Mouse (Mus musculus): Measurements from ENCODE around the gene Srp9. TPM values are rescaled to one million over a fixed set of nuclear protein-coding genes. Genes with fewer than 3 reads are reported as not detected.
A peak's percentile ranks its signal among the peaks of the same experiment; 100 is the strongest.

Srp9 gene
- 103 and 131 TPM in 2 replicates for total RNA-seq (2017)

DNA sequence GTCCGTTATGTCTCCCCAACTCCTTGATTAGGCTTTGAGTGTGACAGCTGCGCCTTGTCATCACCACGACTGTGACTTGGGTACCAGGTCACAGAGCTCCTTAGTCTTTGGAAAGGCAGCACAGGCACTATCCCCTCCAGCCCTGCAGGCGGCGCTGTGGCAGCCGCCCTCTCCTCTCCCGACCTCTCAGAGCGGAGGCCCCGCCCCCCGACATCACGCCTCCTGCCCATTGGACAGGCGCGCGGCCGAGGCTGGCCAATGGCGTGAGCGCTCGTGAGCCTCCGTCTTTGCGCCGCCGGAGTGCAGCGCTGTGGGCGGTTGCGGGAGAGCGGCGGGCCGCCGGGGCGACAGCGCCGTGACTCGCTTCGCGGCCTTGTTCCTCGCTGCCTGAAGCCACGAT lies at the start of gene Srp9:
Gene Srp9 (plus strand): TSS at position 232 of the 400 bp plus-strand sequence.
- ATAC-seq (replicated peaks; ENCODE audit: low read depth, poor library complexity, severe bottlenecking), result peak; percentile 94

- peak; percentile 75 for ATAC-seq (replicated peaks; ENCODE audit: low read depth, poor library complexity, severe bottlenecking)
Measured at GRCm38 (mm10) chr1:182081744-182082419, 42.7 kb upstream of the Srp9 start.

DNA sequence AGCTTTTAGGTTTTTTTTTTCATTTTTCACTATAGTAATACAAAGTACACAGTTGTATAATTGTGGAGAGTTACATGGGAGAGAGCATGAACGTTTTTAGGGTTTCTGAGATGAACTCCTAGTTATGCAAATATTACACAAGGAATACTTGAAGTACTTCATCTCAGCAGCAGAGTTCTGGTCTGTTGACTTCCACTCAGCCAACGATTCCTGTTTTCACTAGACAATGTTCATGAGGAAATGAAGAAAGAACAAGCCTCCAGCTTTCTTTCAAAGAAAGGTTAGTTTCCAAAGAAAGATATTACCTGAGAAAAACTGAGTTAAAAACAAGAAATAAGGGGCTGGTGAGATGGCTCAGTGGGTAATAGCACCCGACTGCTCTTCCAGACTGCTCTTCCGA lies 41.1 kb upstream of the Srp9 start:
- ATAC-seq (replicated peaks; ENCODE audit: low read depth, poor library complexity, severe bottlenecking), result no peak

DNA sequence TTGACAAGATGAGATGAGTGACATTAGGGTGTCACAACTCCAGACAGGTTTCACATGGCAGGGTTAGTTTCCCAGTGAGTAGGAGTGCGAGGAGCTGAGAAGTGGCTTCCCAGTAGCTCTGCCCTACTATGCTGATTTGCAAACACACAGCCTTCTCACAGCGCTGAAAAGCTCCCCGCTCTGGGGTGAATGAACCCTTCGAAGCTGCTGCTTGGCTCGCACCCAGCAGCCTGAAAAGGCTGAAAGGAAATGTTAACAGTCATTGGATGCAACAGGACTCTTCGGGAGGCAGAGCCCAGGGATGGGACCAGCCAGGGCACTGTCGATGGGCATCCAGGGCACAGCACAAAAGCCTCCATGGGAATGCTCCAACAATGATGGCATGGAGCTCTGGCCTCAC lies 37.8 kb upstream of the Srp9 start:
- ATAC-seq (replicated peaks; ENCODE audit: low read depth, poor library complexity, severe bottlenecking), result no peak

DNA sequence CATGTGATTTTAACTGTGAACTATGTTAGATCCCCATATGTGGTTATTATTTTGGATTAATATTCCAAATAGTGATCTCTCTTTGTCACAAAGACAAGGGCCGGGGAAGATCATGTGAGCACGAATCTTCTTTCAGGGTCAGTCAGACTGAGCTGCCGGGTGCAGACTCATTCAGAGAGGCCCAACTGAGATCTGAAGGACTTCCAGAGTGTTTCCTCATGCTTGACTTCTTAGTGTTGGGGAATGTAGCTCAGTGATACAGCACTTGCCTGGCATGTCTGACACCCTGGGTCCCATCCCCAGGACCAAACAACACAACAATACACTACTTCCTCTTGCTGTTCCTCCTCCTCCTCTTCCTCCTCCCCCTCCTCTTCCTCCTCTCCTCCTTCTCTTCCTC lies 37.2 kb upstream of the Srp9 start:
- ATAC-seq (replicated peaks; ENCODE audit: low read depth, poor library complexity, severe bottlenecking), result no peak

DNA sequence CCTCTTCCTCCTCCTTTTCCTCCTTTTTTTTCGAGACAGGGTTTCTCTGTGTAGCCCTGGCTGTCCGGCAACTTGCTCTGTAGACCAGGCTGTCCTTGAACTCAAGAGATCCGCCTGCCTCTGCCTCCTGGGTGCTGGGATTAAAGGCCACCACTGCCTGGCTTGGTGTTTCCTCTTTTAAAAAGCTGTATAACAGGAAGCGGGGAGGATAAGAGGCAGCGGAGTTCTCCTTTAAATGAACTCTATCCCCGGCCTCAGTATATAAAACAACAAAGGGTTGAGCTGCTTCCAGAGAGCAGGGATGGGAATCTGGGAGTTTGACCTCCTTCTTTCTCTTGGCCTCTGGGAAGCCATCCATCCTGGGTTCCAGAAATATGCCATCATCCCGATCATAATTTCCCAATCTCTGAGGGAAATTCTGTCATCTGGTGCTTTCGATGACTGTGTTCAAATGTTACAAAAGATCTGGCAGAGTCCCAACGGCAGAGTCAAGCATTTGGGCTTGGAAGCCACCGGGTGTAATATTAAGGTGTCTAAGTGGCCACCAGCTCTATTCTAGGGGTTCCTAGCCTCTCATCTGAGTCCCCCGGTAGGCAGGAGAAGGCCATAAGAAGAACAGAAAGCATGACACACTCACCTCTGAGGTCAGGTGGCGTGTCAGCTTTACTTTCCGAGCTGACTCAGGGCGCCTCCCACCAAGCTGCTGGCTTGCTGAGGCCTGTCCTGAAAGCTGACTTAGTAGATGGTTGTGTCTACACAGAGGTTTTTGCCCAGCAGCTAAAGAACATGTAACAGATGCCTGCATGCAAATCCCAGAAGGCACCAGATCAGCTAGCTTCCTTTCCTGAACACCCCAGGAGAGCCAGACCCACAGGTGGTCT lies 36.5 kb upstream of the Srp9 start:
- no peak for ATAC-seq (replicated peaks; ENCODE audit: low read depth, poor library complexity, severe bottlenecking)

- no peak for ATAC-seq (replicated peaks; ENCODE audit: low read depth, poor library complexity, severe bottlenecking)
Measured at GRCm38 (mm10) chr1:182088844-182089418, 35.6 kb upstream of the Srp9 start.

DNA sequence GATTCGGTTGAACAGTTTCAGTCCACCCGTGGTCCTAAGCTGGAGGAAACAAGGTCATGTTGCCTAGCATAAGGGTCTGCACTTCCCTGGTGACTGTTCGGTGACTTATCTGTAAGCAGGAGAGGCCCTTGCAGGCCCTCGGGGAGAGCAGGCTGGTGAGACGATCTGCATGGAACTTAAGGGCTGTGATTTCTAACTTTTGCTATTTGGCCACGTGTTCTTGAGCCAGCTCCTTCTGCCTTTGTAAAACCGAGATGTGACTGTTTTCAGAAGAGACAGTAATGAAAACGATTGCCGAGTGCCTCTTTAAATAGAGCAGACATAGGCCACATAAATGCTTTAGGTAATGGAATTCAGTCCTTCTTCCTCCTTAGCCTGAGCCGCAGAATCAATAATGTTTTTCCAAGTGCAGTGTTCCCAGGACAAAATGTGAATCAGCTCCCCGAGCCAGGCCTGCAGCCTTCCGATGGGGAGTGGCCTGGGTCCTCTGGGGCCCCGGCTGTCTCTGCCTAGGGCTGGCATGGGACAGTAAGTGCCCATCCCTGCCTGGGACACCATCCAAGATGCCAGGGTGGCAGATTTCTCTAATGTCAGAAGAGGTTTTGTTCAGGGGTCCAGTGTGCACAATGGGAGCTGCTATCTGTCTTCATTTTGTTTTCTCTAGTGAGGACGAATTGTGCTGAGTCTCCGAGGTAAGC lies 34.8 kb upstream of the Srp9 start:
- no peak for ATAC-seq (replicated peaks; ENCODE audit: low read depth, poor library complexity, severe bottlenecking)

DNA sequence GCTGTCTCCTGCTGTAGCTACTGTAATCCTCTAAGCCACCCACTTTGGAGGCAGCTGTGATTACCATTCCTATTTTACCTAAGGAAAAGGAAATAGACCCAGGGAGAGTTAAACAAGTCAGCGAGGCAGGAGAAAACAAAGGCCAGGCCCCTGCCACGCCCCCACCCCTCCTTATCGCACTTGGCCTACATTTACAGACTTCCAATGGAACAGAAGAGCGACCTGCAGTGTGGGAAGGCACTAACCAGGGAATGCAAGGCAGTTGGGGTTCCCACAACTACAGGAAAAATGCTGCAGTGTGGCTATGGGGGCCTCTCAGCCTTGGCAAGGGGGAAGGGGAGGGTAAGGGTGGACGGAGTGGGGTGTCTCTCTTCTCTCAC lies 34.2 kb upstream of the Srp9 start:
- ATAC-seq (replicated peaks; ENCODE audit: low read depth, poor library complexity, severe bottlenecking), result no peak

DNA sequence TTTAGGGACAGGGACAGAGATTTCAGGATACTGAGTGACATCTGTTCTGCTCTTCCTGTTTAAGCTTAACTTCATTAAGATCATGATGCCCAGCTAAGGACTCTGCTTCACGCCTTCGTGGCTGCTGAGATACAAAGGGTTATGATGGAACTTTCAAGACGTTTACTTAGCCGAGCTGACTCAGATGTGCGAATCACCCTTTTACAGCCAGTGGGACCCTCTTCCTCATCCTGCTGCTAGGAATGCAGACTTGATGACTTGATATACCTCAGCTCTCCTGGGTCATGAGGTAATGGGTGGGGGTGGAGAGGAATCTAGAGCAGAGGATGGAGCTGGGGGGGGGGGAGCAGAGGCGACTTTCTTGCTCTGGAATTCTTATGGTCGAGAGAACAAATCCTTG lies 33.3 kb upstream of the Srp9 start:
- ATAC-seq (replicated peaks; ENCODE audit: low read depth, poor library complexity, severe bottlenecking), result no peak

- no peak for ATAC-seq (replicated peaks; ENCODE audit: low read depth, poor library complexity, severe bottlenecking)
Measured at GRCm38 (mm10) chr1:182091746-182092412, 32.7 kb upstream of the Srp9 start.

DNA sequence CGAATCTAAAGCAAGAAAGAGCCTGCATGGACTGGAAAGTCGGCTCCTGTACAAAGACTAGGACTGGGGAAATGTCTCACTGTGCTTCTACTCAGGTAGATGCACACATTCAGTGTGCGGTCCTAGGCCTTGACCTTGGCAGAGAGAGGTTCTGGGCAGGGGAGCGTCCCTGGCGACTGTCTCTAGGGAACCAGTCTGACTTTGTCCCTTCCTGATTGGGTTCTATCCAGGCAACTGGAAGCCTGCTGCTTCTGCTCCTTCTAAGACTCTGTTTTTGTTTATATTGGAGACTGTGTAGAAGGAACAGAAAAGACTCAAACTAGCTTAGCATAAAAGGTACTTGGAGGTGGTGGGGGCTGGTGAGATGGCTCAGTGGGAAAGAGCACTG lies 32.1 kb upstream of the Srp9 start:
- no peak for ATAC-seq (replicated peaks; ENCODE audit: low read depth, poor library complexity, severe bottlenecking)

DNA sequence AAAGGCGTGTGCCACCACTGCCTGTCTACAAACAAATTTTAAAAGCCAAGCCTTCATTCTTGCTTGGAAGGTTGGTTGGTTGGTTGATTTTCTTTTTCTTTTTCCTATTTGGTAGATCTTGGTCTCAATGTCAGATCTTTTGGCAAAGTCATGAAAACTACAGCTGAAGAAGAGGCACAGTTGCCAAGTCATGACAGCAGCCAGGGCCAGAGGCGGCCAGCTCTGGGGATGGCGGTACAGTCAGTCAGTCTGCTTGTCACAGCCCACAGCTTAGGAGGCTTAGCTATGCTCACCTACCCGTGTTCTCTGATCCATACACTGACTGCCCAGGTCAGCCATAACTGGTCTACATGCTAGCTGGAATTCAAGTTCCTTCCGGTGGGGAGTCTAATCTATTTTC lies 31.1 kb upstream of the Srp9 start:
- no peak for ATAC-seq (replicated peaks; ENCODE audit: low read depth, poor library complexity, severe bottlenecking)

DNA sequence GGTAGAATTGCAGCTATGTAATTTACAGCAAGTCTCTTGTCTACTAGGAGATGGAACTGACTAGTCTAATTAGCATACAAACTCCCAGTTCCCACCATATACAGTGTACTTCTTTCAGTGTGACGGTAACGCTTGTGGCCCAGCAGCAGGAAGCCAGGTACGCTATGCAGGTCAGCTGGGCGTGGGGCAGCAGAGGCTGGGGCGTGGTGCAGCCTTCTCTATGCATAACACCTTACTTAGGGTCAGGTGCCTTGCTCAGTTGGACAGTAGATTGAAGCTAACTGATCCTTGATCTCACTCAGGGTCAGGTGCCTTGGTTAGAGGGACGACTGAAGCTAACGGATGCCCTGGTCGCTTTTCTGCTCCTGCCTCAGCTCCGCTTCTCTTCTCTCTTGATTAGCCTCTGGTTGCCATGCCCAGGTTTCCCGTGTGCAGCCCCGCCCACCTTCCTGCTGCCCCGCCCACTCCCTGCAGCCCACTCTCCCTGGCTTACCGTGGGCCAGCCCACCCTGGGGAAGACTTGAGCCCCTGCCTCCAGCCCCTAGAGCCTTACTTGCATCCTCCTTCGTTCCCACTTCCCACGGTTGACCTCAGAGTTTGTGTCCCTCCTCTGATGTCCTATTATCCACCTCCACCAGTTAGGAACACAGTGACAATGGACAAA lies 29.9 kb upstream of the Srp9 start:
- no peak for ATAC-seq (replicated peaks; ENCODE audit: low read depth, poor library complexity, severe bottlenecking)

GRCm38 (mm10) chr1:182095240-182095741 lies 29.2 kb upstream of the Srp9 start:
- ATAC-seq (replicated peaks; ENCODE audit: low read depth, poor library complexity, severe bottlenecking), result no peak

DNA sequence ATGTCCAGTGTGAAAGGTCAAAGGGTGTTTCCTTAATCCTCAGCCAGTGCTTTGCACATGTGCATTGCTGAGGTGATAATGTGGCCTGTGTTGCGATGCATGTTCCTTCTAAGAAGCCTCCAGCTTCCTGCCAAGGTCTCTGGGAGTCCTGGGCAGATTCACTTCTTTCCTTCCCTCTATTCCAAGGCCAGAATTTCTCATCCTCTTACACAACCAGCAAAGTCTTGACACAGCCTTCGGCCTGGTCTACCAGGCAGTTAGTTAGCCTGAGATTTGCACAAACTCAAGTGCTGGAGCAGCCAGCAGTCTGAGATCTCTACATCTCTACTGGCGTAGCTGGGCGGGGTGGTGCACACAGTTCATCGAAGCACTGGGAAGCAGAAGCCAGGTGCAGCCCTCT lies 27.8 kb upstream of the Srp9 start:
- ATAC-seq (replicated peaks; ENCODE audit: low read depth, poor library complexity, severe bottlenecking), result no peak

GRCm38 (mm10) chr1:182099062-182099461 lies 25.5 kb upstream of the Srp9 start:
- no peak for ATAC-seq (replicated peaks; ENCODE audit: low read depth, poor library complexity, severe bottlenecking)

- ATAC-seq (replicated peaks; ENCODE audit: low read depth, poor library complexity, severe bottlenecking), result no peak
Measured at GRCm38 (mm10) chr1:182100403-182100802, 24.1 kb upstream of the Srp9 start.

- no peak for ATAC-seq (replicated peaks; ENCODE audit: low read depth, poor library complexity, severe bottlenecking)
Measured at GRCm38 (mm10) chr1:182101468-182101867, 23.1 kb upstream of the Srp9 start.
